Mouse (Mus musculus) stomach, postnatal 0 days (tissue): ENCODE measurements at regions not wholly inside any gene's neighbourhood (a gene's known extent, or its start where the extent isn't known, plus 50 kb on each side); places are given as distances from the start of the nearest gene placed in this dataset.
"Not testable (repeated sequence)": the region's sequence is repeated elsewhere in the genome, so short reads cannot be mapped to it uniquely, and the experiment has no call there.

Source experiments
- CTCF ChIP-seq: IDR thresholded peaks from 2 replicates; pipeline ENCODE4 v1.5.1; 2016; ENCODE audit warnings: antibody characterized with exemption, low read depth, mild to moderate bottlenecking, moderate library complexity
- EP300 ChIP-seq: optimal IDR thresholded peaks from 2 replicates; pipeline ENCODE3; 2016; ENCODE audit warnings: antibody characterized with exemption

- TF ChIP-seq CTCF: peak; percentile 41
- not testable (repeated sequence) for TF ChIP-seq EP300
These were observed 73.1 kb downstream of the Prl2c2 start for GRCm38 (mm10) chr13:12931907-12932617.
